Mouse (Mus musculus): ENCODE measurements around the gene Psmd4. TPM values are rescaled to one million over a fixed set of nuclear protein-coding genes. Genes with fewer than 3 reads are reported as not detected.

Psmd4 gene
- total and polyA plus RNA-seq, 2 experiments = 134 to 140 TPM

- no peak for TF ChIP-seq POLR2A (IDR thresholded peaks at IDR 0.05; ENCODE audit: extremely low read depth, insufficient read depth, low read length)
- no peak for TF ChIP-seq CTCF (IDR thresholded peaks at IDR 0.05; ENCODE audit: low read depth, low read length)
- Histone ChIP-seq H3K79me2 (ENCODE audit: control insufficient read depth, insufficient read depth, low read length) (no peaks in the 10 kb centered on the region), H3K4me1 (ENCODE audit: control insufficient read depth, insufficient read depth, low read length) (0 out of 2 replicates have a peak, but pooled peaks cover under 1% of the 10 kb centered on the region), H3K4me3 (ENCODE audit: insufficient read depth, low read depth, low read length) (no peak overlapping the region), H3K27ac (replicated peaks; ENCODE audit: insufficient read depth, low read depth, low read length) (no peak overlapping the region), H3K27me3 (ENCODE audit: control insufficient read depth, insufficient read depth, low read length) (no peaks in the 10 kb centered on the region), H3K9ac (ENCODE audit: low read depth, low read length) (no peak overlapping the region), H3K36me3 (ENCODE audit: control insufficient read depth, insufficient read depth, low read length) (no peaks in the 10 kb centered on the region)
- DNase-seq (ENCODE audit: extremely low read depth, low read depth, low spot score) = no peak
- 91% methylated on average over 2 of the region's 2 CpGs for WGBS
Observed at GRCm38 (mm10) chr3:95018741-95019140, 23.7 kb downstream of the Psmd4 start.

DNA sequence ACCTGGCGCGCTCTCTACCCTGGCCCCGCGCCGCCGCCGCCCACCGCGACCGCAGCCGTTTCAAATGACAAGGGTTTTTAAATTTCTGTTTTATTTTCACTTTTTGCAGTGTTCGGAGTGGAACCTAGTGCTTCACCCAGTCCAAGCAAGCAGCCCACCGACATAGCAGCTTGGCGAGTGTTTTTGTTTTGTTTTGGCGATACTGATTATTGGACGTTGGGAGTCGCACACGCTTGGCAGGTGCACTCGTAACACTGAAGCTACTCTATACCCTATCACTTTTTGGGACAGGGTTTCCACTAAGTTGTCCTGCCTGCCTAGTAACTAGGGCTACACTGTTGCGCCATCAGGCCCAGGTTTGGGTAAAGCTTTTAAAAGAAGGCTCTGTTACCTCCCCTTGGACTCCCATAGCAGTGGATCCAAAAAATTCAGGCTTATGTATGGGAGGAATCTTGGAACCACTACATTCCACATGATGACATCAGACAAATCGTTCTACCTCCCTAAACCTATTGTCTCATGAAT lies 25.8 kb downstream of the Psmd4 start:
- Histone ChIP-seq H3K79me2 (ENCODE audit: control insufficient read depth, insufficient read depth, low read length) (no peaks in the 10 kb centered on the region), H3K27ac (replicated peaks; ENCODE audit: insufficient read depth, low read depth, low read length) (peak overlapping the region; percentile 8), H3K27me3 (ENCODE audit: control insufficient read depth, insufficient read depth, low read length) (no peaks in the 10 kb centered on the region), H3K9ac (ENCODE audit: low read depth, low read length) (peak overlapping the region; percentile 34), H3K4me3 (ENCODE audit: insufficient read depth, low read depth, low read length) (peak overlapping the region; percentile 70), H3K4me1 (ENCODE audit: control insufficient read depth, insufficient read depth, low read length) (peaks cover 9% of the 10 kb centered on the region), H3K36me3 (ENCODE audit: control insufficient read depth, insufficient read depth, low read length) (no peaks in the 10 kb centered on the region)
- TF ChIP-seq POLR2A (IDR thresholded peaks at IDR 0.05; ENCODE audit: extremely low read depth, insufficient read depth, low read length) (no peak), CTCF (IDR thresholded peaks at IDR 0.05; ENCODE audit: low read depth, low read length) (no peak)
- peak; percentile 46 for DNase-seq (ENCODE audit: extremely low read depth, low read depth, low spot score)
- 3% methylated on average over 21 of the region's 21 CpGs for WGBS

GRCm38 (mm10) chr3:95015891-95016531 lies 26.4 kb downstream of the Psmd4 start:
- peak; percentile 97 for DNase-seq (ENCODE audit: extremely low read depth, low read depth, low spot score)
- Histone ChIP-seq H3K4me1 (ENCODE audit: control insufficient read depth, insufficient read depth, low read length) (peaks cover 9% of the 10 kb centered on the region), H3K79me2 (ENCODE audit: control insufficient read depth, insufficient read depth, low read length) (no peaks in the 10 kb centered on the region), H3K27me3 (ENCODE audit: control insufficient read depth, insufficient read depth, low read length) (no peaks in the 10 kb centered on the region), H3K4me3 (ENCODE audit: insufficient read depth, low read depth, low read length) (peak overlapping the region; percentile 70), H3K9ac (ENCODE audit: low read depth, low read length) (peak overlapping the region; percentile 63), H3K27ac (replicated peaks; ENCODE audit: insufficient read depth, low read depth, low read length) (peak overlapping the region; percentile 81), H3K36me3 (ENCODE audit: control insufficient read depth, insufficient read depth, low read length) (no peaks in the 10 kb centered on the region)
- WGBS = under 1% methylated on average over 40 of the region's 40 CpGs
- TF ChIP-seq CTCF (IDR thresholded peaks at IDR 0.05; ENCODE audit: low read depth, low read length) = no peak
- 0 out of 2 replicates have a peak, but pooled peaks have one; percentile 26 for TF ChIP-seq POLR2A (IDR thresholded peaks at IDR 0.05; ENCODE audit: extremely low read depth, insufficient read depth, low read length)

- H3K79me2 ChIP-seq (ENCODE audit: control insufficient read depth, insufficient read depth, low read length) = no peaks in the 10 kb centered on the region
Observed at GRCm38 (mm10) chr3:95015337-95015872, 27.0 kb downstream of the Psmd4 start, which contains the start of gene Zfp687. TSS of gene Zfp687 (minus strand) at chr3:95015448.

DNA sequence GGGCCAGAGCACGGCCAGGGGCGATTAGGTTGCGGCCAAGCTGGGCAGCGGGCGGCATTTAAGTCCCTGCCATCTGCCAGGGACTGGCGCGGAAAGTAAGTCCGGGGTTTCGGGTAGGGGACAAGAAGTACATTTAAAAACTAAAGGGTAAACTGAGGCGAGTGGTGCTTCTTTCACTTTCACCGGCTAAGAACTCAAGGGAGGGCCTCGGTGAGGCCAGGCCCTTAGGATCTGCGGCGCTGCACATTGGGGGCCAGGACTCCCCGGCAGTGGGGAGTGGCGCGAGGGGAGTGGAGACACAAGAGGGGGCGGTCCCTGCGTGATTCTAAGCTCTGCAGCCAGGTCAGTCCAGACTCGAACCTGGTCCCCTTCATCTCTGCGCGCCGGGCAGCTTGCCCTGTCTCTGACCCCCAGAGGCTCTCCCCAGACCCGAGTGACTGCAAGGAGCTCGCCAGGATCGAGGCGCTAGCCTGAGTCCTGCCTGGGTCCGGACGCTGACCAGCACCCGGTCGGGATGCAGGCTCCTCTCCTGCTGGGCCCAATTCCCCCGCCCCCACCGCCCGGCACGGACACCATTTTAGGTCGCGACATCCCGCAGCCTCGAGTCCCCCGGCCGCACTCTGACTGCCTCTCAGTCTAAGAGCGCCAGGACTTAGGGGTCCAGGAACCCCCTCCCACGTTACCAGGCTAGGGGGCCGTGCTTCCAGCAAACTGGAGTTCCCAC lies 27.8 kb downstream of the Psmd4 start:
- H3K27ac ChIP-seq (replicated peaks; ENCODE audit: insufficient read depth, low read depth, low read length) = peak overlapping the region; percentile 20
- H3K4me1 ChIP-seq (ENCODE audit: control insufficient read depth, insufficient read depth, low read length) = peaks cover 9% of the 10 kb centered on the region
- no peaks in the 10 kb centered on the region; the same call in 1 of the 2 replicates for H3K36me3 ChIP-seq (ENCODE audit: control insufficient read depth, insufficient read depth, low read length)
- peak overlapping the region; percentile 92 for H3K9ac ChIP-seq (ENCODE audit: low read depth, low read length)
- peak overlapping the region; percentile 75 for H3K4me3 ChIP-seq (ENCODE audit: insufficient read depth, low read depth, low read length)
- no peak for TF ChIP-seq CTCF (IDR thresholded peaks at IDR 0.05; ENCODE audit: low read depth, low read length)
- no peak for TF ChIP-seq POLR2A (IDR thresholded peaks at IDR 0.05; ENCODE audit: extremely low read depth, insufficient read depth, low read length)
- no peak for DNase-seq (ENCODE audit: extremely low read depth, low read depth, low spot score)
- H3K27me3 ChIP-seq (ENCODE audit: control insufficient read depth, insufficient read depth, low read length) = no peaks in the 10 kb centered on the region
- H3K79me2 ChIP-seq (ENCODE audit: control insufficient read depth, insufficient read depth, low read length) = no peaks in the 10 kb centered on the region
- 2% methylated on average over 44 of the region's 44 CpGs for WGBS

More at GRCm38 (mm10) chr3:95015337-95015872, 27.0 kb downstream of the Psmd4 start, which contains the start of gene Zfp687:
- TF ChIP-seq CTCF (IDR thresholded peaks at IDR 0.05; ENCODE audit: low read depth, low read length) (no peak), POLR2A (IDR thresholded peaks at IDR 0.05; ENCODE audit: extremely low read depth, insufficient read depth, low read length) (peak; percentile 78)
- Histone ChIP-seq H3K36me3 (ENCODE audit: control insufficient read depth, insufficient read depth, low read length) (no peaks in the 10 kb centered on the region; the same call in 1 of the 2 replicates), H3K4me3 (ENCODE audit: insufficient read depth, low read depth, low read length) (peak within 1 kb of the TSS; percentile 75), H3K9ac (ENCODE audit: low read depth, low read length) (peak within 1 kb of the TSS; percentile 92), H3K27ac (replicated peaks; ENCODE audit: insufficient read depth, low read depth, low read length) (peak within 1 kb of the TSS; percentile 81), H3K27me3 (ENCODE audit: control insufficient read depth, insufficient read depth, low read length) (no peaks in the 10 kb centered on the region), H3K4me1 (ENCODE audit: control insufficient read depth, insufficient read depth, low read length) (peaks cover 9% of the 10 kb centered on the region)
- DNase-seq (ENCODE audit: extremely low read depth, low read depth, low spot score) = peak; percentile 97
- 1% methylated on average over 35 of the region's 37 CpGs for WGBS

Data from liver, adult 2 months (tissue).